Mouse (Mus musculus): Measurements from ENCODE around the gene Olfr212. TPM values are rescaled to one million over a fixed set of nuclear protein-coding genes. Genes with fewer than 3 reads are reported as not detected.

Gene Olfr212
- total and polyA plus RNA-seq, 3 experiments: 0.03 TPM; not detected in 2

DNA sequence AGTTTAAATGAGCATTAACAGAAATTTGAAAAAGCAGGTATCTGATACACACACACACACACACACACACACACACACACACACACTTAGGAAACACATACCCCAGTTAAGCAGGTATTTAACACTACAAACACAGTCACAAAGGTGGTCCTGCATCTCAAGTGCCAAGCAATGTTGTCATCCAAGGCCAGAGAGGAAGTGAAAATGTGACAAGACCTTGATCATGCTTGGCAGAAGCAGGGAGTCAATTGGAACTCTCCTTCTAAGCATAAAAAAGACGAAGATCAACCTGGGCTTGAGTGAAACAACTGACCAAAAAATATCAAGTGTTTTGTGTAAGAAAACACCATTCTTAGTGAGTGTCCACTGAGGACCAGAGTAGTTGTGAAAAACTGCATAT lies 10.4 kb upstream of the Olfr212 start:
- no peaks in the 10 kb centered on the region for H3K36me3 ChIP-seq (ENCODE audit: control insufficient read depth in 1 of 2, insufficient read depth in 2 of 2, low read length in 2 of 2)

DNA sequence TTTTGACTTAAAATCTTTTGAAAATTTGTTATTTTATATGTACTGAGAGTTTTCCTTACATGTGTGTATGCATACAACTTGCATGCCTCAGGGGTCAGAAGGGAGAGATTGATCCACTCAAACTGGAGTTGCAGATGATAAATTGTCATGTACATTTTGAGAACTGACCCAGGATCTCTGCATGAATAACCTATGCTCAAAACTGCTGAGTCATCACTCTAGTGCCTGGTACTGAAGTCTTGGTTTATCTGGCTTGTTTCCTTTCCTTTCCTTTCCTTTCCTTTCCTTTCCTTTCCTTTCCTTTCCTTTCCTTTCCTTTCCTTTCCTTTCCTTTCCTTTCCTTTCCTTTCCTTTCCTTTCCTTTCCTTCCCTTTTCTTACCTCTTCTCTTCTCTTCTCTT lies 8.5 kb downstream of the Olfr212 start:
- DNase-seq (ENCODE audit: low read depth, low spot score): no peak
- Histone ChIP-seq H3K4me3 (ENCODE audit: control insufficient read depth in 1 of 2, insufficient read depth in 1 of 2, low read depth in 2 of 2, low read length in 2 of 2) (no peak overlapping the region), H3K27ac (ENCODE audit: control insufficient read depth, low read depth, low read length) (no peak overlapping the region), H3K4me1 (ENCODE audit: control insufficient read depth in 1 of 2, insufficient read depth in 2 of 2, low read length in 2 of 2) (no peaks in the 10 kb centered on the region), H3K79me2 (ENCODE audit: control insufficient read depth, insufficient read depth, low read length, poor library complexity) (no peaks in the 10 kb centered on the region), H3K27me3 (ENCODE audit: control insufficient read depth in 1 of 2, insufficient read depth in 2 of 2, low read length in 2 of 2) (no peaks in the 10 kb centered on the region), H3K36me3 (ENCODE audit: control insufficient read depth in 1 of 2, insufficient read depth in 2 of 2, low read length in 2 of 2) (no peaks in the 10 kb centered on the region), H3K9me3 (replicated peaks; ENCODE audit: insufficient read depth, low read length) (no peaks in the 10 kb centered on the region), H3K9ac (ENCODE audit: control insufficient read depth, low read depth, low read length, poor library complexity, severe bottlenecking) (no peak overlapping the region)
- TF ChIP-seq MAFK (IDR thresholded peaks at IDR 0.05; ENCODE audit: borderline replicate concordance, low read depth, low read length): peak; percentile 76
- TF ChIP-seq ZC3H11A (IDR thresholded peaks at IDR 0.05; ENCODE audit: low read depth, low read length): no peak

More for the DNA sequence above, 10.4 kb upstream of the Olfr212 start:
- DNase-seq (ENCODE audit: low read depth, low spot score): no peak
- no peak for TF ChIP-seq USF2 (IDR thresholded peaks at IDR 0.05; ENCODE audit: borderline replicate concordance in 1 of 2, insufficient read depth in 1 of 2, low read depth in 1 of 2, low read length in 2 of 2)
- TF ChIP-seq CHD2 (IDR thresholded peaks at IDR 0.05; ENCODE audit: low read length): no peak
- no peak for TF ChIP-seq MXI1 (IDR thresholded peaks at IDR 0.05; ENCODE audit: low read depth, low read length)
- TF ChIP-seq ZKSCAN1 (IDR thresholded peaks at IDR 0.05; ENCODE audit: low read depth, low read length): no peak
- TF ChIP-seq RCOR1 (IDR thresholded peaks at IDR 0.05; ENCODE audit: low read depth, low read length): no peak
- TF ChIP-seq EP300 (IDR thresholded peaks at IDR 0.05; ENCODE audit: low read depth in 1 of 2, low read length in 2 of 2): no peak
- no peak for TF ChIP-seq ZNF384 (IDR thresholded peaks at IDR 0.05; ENCODE audit: low read depth, low read length)
- H3K27ac ChIP-seq (ENCODE audit: control insufficient read depth, low read depth, low read length): no peak overlapping the region
- peaks cover 0 to 3% of the 10 kb centered on the region in 2 experiments; a peak in 1 of 4 replicates for H3K27me3 ChIP-seq (ENCODE audit: control insufficient read depth in 1 of 2, insufficient read depth in 2 of 2, low read length in 2 of 2)
- no peak overlapping the region for H3K9ac ChIP-seq (ENCODE audit: control insufficient read depth, low read depth, low read length, poor library complexity, severe bottlenecking)
- no peaks in the 10 kb centered on the region for H3K4me1 ChIP-seq (ENCODE audit: control insufficient read depth in 1 of 2, insufficient read depth in 2 of 2, low read length in 2 of 2)
- H3K4me3 ChIP-seq (ENCODE audit: control insufficient read depth in 1 of 2, insufficient read depth in 1 of 2, low read depth in 2 of 2, low read length in 2 of 2): no peak overlapping the region
- no peaks in the 10 kb centered on the region for H3K9me3 ChIP-seq (replicated peaks; ENCODE audit: insufficient read depth, low read length)
- H3K79me2 ChIP-seq (ENCODE audit: control insufficient read depth, insufficient read depth, low read length, poor library complexity): no peaks in the 10 kb centered on the region

DNA sequence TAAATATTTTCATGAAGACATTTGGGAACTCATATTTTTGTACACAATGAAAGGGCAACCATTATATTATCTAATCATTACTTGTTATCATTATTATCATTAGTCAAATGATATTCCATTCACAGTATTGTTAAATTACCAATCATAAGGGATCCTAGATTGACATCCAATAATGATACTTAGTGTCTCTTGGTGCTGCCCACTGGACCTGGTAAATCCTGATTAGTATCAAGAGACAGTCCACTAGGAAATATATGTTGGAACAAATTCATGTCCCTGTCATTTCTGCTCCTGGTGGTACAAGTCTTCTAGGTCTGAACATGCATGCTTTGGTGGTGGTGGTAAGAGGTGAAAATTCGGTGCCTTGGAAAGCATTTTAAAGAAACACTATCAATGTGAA lies 31.8 kb downstream of the Olfr212 start, which contains the start of gene Olfr213:
Olfr213 (plus strand) TSS at position 301 of the 400 bp plus-strand sequence.
- H3K4me1 ChIP-seq (ENCODE audit: control insufficient read depth in 1 of 2, insufficient read depth in 2 of 2, low read length in 2 of 2): no peaks in the 10 kb centered on the region

More for the DNA sequence above, 31.8 kb downstream of the Olfr212 start, which contains the start of gene Olfr213:
- no peaks in the 10 kb centered on the region for H3K9me3 ChIP-seq (replicated peaks; ENCODE audit: insufficient read depth, low read length)
- no peak within 1 kb of the TSS for H3K27ac ChIP-seq (ENCODE audit: control insufficient read depth, low read depth, low read length)
- TF ChIP-seq EP300 (IDR thresholded peaks at IDR 0.05; ENCODE audit: low read depth in 1 of 2, low read length in 2 of 2): no peak
- TF ChIP-seq POLR2AphosphoS2 (IDR thresholded peaks at IDR 0.05; ENCODE audit: low read length): no peak
- no peak for TF ChIP-seq POLR2AphosphoS5 (IDR thresholded peaks at IDR 0.05; ENCODE audit: borderline replicate concordance, low read depth, low read length)
- TF ChIP-seq E2F4 (IDR thresholded peaks at IDR 0.05; ENCODE audit: borderline replicate concordance, low read depth, low read length): no peak
- TF ChIP-seq RCOR1 (IDR thresholded peaks at IDR 0.05; ENCODE audit: low read depth, low read length): no peak
- TF ChIP-seq JUND (IDR thresholded peaks at IDR 0.05; ENCODE audit: low read depth, low read length): no peak
- no peak for TF ChIP-seq ELF1 (IDR thresholded peaks at IDR 0.05; ENCODE audit: low read depth, low read length)
- TF ChIP-seq KAT2A (conservative IDR thresholded peaks at IDR 0.05; ENCODE audit: low read depth, low read length): no peak
- no peak for TF ChIP-seq RAD21 (IDR thresholded peaks at IDR 0.05; ENCODE audit: low read depth, low read length)
- TF ChIP-seq MYB (IDR thresholded peaks at IDR 0.05; ENCODE audit: low read depth, low read length): no peak
- TF ChIP-seq UBTF (IDR thresholded peaks at IDR 0.05; ENCODE audit: borderline replicate concordance, insufficient read depth, low read depth, low read length): no peak
- TF ChIP-seq POLR2A (IDR thresholded peaks at IDR 0.05; ENCODE audit: control insufficient read depth in 1 of 2, insufficient read depth in 1 of 2, low read depth in 1 of 2, low read length in 2 of 2, poor library complexity in 1 of 2): no peak
- no peak for TF ChIP-seq NELFE (IDR thresholded peaks at IDR 0.05; ENCODE audit: low read depth, low read length)
- no peak for TF ChIP-seq CTCF (IDR thresholded peaks at IDR 0.05 in 2 of 3, conservative IDR thresholded peaks at IDR 0.05 in 1 of 3; ENCODE audit: control insufficient read depth in 1 of 3, insufficient read depth in 1 of 3, low read depth in 2 of 3, low read length in 3 of 3, poor library complexity in 1 of 3, severe bottlenecking in 1 of 3)
- TF ChIP-seq CHD1 (IDR thresholded peaks at IDR 0.05; ENCODE audit: low read depth, low read length): no peak
- no peak within 1 kb of the TSS for H3K4me3 ChIP-seq (ENCODE audit: control insufficient read depth in 1 of 2, insufficient read depth in 1 of 2, low read depth in 2 of 2, low read length in 2 of 2)
- H3K9ac ChIP-seq (ENCODE audit: control insufficient read depth, low read depth, low read length, poor library complexity, severe bottlenecking): no peak within 1 kb of the TSS
- H3K36me3 ChIP-seq (ENCODE audit: control insufficient read depth in 1 of 2, insufficient read depth in 2 of 2, low read length in 2 of 2): no peaks in the 10 kb centered on the region
- no peaks in the 10 kb centered on the region for H3K79me2 ChIP-seq (ENCODE audit: control insufficient read depth, insufficient read depth, low read length, poor library complexity)
- DNase-seq (ENCODE audit: low read depth, low spot score): no peak
- no peaks in the 10 kb centered on the region for H3K27me3 ChIP-seq (ENCODE audit: control insufficient read depth in 1 of 2, insufficient read depth in 2 of 2, low read length in 2 of 2)
